Mouse (Mus musculus): Measurements from ENCODE around the gene Vps9d1. TPM values are rescaled to one million over a fixed set of nuclear protein-coding genes. Genes with fewer than 3 reads are reported as not detected.
"Not testable (repeated sequence)": the region's sequence is repeated elsewhere in the genome, so short reads cannot be mapped to it uniquely, and the experiment has no call there.

Gene Vps9d1
- polyA plus RNA-seq (2015; fragmentation: Nextera tagmentation; extraction: Ambion mirVana): 18.1 and 18.5 TPM in 2 replicates

- under 1% methylated on average over 79 of the region's 99 CpGs for WGBS
- peak within 1 kb of the TSS; percentile 88 for H3K4me3 ChIP-seq
- H3K4me1 ChIP-seq: peaks cover 27% of the 10 kb centered on the region
- peaks cover 64% of the 10 kb centered on the region for H3K36me3 ChIP-seq
- ATAC-seq (ENCODE audit: extremely low read depth, insufficient number of reproducible peaks, low FRiP score, low TSS enrichment): peak; percentile 88
- peak within 1 kb of the TSS; percentile 96 for H3K4me2 ChIP-seq
- no peaks in the 10 kb centered on the region for H3K27me3 ChIP-seq (replicated peaks)
- H3K9me3 ChIP-seq: no peaks in the 10 kb centered on the region
- H3K9ac ChIP-seq: peak within 1 kb of the TSS; percentile 98
- H3K27ac ChIP-seq (replicated peaks): peak within 1 kb of the TSS; percentile 90
Observed at GRCm38 (mm10) chr8:123254099-123254885, at the start of gene Vps9d1, which contains the start of gene Zfp276. Gene Vps9d1 (minus strand): TSS chr8:123254348. Gene Zfp276 (plus strand): TSS chr8:123254195.

- 88% methylated on average over 11 of the region's 11 CpGs for WGBS
- H3K4me3 ChIP-seq: no peak overlapping the region
- H3K27ac ChIP-seq (replicated peaks): no peak overlapping the region
- no peaks in the 10 kb centered on the region for H3K27me3 ChIP-seq (replicated peaks)
- no peaks in the 10 kb centered on the region for H3K4me1 ChIP-seq
- no peaks in the 10 kb centered on the region for H3K9me3 ChIP-seq
- H3K4me2 ChIP-seq: no peak overlapping the region
- ATAC-seq (ENCODE audit: extremely low read depth, insufficient number of reproducible peaks, low FRiP score, low TSS enrichment): no peak
- H3K36me3 ChIP-seq: peaks cover 73% of the 10 kb centered on the region
- H3K9ac ChIP-seq: no peak overlapping the region
Observed at GRCm38 (mm10) chr8:123298301-123298700, 44.2 kb upstream of the Vps9d1 start.

- H3K4me1 ChIP-seq: peaks cover 8% of the 10 kb centered on the region; the same call in 1 of the 2 replicates
- peaks cover 77% of the 10 kb centered on the region for H3K36me3 ChIP-seq
- no peak for ATAC-seq (ENCODE audit: extremely low read depth, insufficient number of reproducible peaks, low FRiP score, low TSS enrichment)
- WGBS: 74% methylated on average over 2 of the region's 2 CpGs
- H3K4me2 ChIP-seq: no peak overlapping the region
- H3K27ac ChIP-seq (replicated peaks): no peak overlapping the region
- no peaks in the 10 kb centered on the region for H3K27me3 ChIP-seq (replicated peaks)
- H3K9ac ChIP-seq: no peak overlapping the region
- no peak overlapping the region for H3K4me3 ChIP-seq
- no peaks in the 10 kb centered on the region for H3K9me3 ChIP-seq
Observed at GRCm38 (mm10) chr8:123292785-123293184, 38.6 kb upstream of the Vps9d1 start.

GRCm38 (mm10) chr8:123292281-123292680 is 38.1 kb upstream of the Vps9d1 start:
- Histone ChIP-seq H3K36me3 (peaks cover 77% of the 10 kb centered on the region), H3K9ac (no peak overlapping the region), H3K9me3 (no peaks in the 10 kb centered on the region), H3K27ac (replicated peaks) (no peak overlapping the region), H3K4me1 (peaks cover 8% of the 10 kb centered on the region; the same call in 1 of the 2 replicates), H3K4me3 (no peak overlapping the region), H3K27me3 (replicated peaks) (no peaks in the 10 kb centered on the region), H3K4me2 (no peak overlapping the region)
- WGBS: 87% methylated on average over 3 of the region's 3 CpGs
- no peak for ATAC-seq (ENCODE audit: extremely low read depth, insufficient number of reproducible peaks, low FRiP score, low TSS enrichment)

GRCm38 (mm10) chr8:123291716-123292115 is 37.6 kb upstream of the Vps9d1 start:
- peaks cover 77% of the 10 kb centered on the region for H3K36me3 ChIP-seq
- H3K27ac ChIP-seq (replicated peaks): no peak overlapping the region
- WGBS: 46% methylated on average over 8 of the region's 8 CpGs

GRCm38 (mm10) chr8:123290679-123291078 is 36.5 kb upstream of the Vps9d1 start:
- Histone ChIP-seq H3K36me3 (peaks cover 75% of the 10 kb centered on the region), H3K4me3 (no peak overlapping the region), H3K4me1 (peaks cover 8% of the 10 kb centered on the region; the same call in 1 of the 2 replicates)

More at GRCm38 (mm10) chr8:123291716-123292115, 37.6 kb upstream of the Vps9d1 start:
- Histone ChIP-seq H3K27me3 (replicated peaks) (no peaks in the 10 kb centered on the region), H3K4me1 (peaks cover 8% of the 10 kb centered on the region; the same call in 1 of the 2 replicates), H3K9ac (no peak overlapping the region), H3K9me3 (no peaks in the 10 kb centered on the region), H3K4me3 (no peak overlapping the region), H3K4me2 (no peak overlapping the region)
- ATAC-seq (ENCODE audit: extremely low read depth, insufficient number of reproducible peaks, low FRiP score, low TSS enrichment): no peak

GRCm38 (mm10) chr8:123290166-123290565 is 36.0 kb upstream of the Vps9d1 start:
- no peak overlapping the region for H3K4me2 ChIP-seq
- H3K9me3 ChIP-seq: no peaks in the 10 kb centered on the region
- no peak overlapping the region for H3K27ac ChIP-seq (replicated peaks)
- H3K27me3 ChIP-seq (replicated peaks): no peaks in the 10 kb centered on the region
- ATAC-seq (ENCODE audit: extremely low read depth, insufficient number of reproducible peaks, low FRiP score, low TSS enrichment): no peak
- H3K4me1 ChIP-seq: peaks cover 8% of the 10 kb centered on the region; the same call in 1 of the 2 replicates
- 70% methylated on average over 4 of the region's 4 CpGs for whole genome bisulfite sequencing
- H3K36me3 ChIP-seq: peaks cover 72% of the 10 kb centered on the region
- H3K4me3 ChIP-seq: no peak overlapping the region
- H3K9ac ChIP-seq: no peak overlapping the region

More at GRCm38 (mm10) chr8:123290679-123291078, 36.5 kb upstream of the Vps9d1 start:
- H3K9me3 ChIP-seq: no peaks in the 10 kb centered on the region
- no peaks in the 10 kb centered on the region for H3K27me3 ChIP-seq (replicated peaks)
- ATAC-seq (ENCODE audit: extremely low read depth, insufficient number of reproducible peaks, low FRiP score, low TSS enrichment): no peak
- no peak overlapping the region for H3K9ac ChIP-seq
- H3K4me2 ChIP-seq: no peak overlapping the region
- WGBS: 88% methylated on average over 8 of the region's 8 CpGs
- no peak overlapping the region for H3K27ac ChIP-seq (replicated peaks)

- WGBS: 90% methylated on average over 17 of the region's 17 CpGs
- Histone ChIP-seq H3K36me3 (peaks cover 53% of the 10 kb centered on the region), H3K9me3 (no peaks in the 10 kb centered on the region), H3K4me1 (peaks cover 19% of the 10 kb centered on the region), H3K27me3 (replicated peaks) (no peaks in the 10 kb centered on the region), H3K4me2 (no peak overlapping the region), H3K4me3 (no peak overlapping the region), H3K9ac (no peak overlapping the region), H3K27ac (replicated peaks) (no peak overlapping the region)
- ATAC-seq (ENCODE audit: extremely low read depth, insufficient number of reproducible peaks, low FRiP score, low TSS enrichment): no peak
Observed at GRCm38 (mm10) chr8:123287362-123287761, 33.2 kb upstream of the Vps9d1 start.

- H3K9me3 ChIP-seq: no peaks in the 10 kb centered on the region
- peaks cover 62% of the 10 kb centered on the region for H3K36me3 ChIP-seq
- no peak overlapping the region for H3K4me2 ChIP-seq
- no peak overlapping the region for H3K4me3 ChIP-seq
- no peak overlapping the region for H3K27ac ChIP-seq (replicated peaks)
- 50% methylated on average over 5 of the region's 5 CpGs for WGBS
- H3K9ac ChIP-seq: no peak overlapping the region
- ATAC-seq (ENCODE audit: extremely low read depth, insufficient number of reproducible peaks, low FRiP score, low TSS enrichment): no peak
- H3K27me3 ChIP-seq (replicated peaks): no peaks in the 10 kb centered on the region
- peaks cover 11% of the 10 kb centered on the region for H3K4me1 ChIP-seq
Observed at GRCm38 (mm10) chr8:123284493-123284892, 30.3 kb upstream of the Vps9d1 start.

GRCm38 (mm10) chr8:123283991-123284390 is 29.8 kb upstream of the Vps9d1 start:
- Histone ChIP-seq H3K4me3 (no peak overlapping the region), H3K27me3 (replicated peaks) (no peaks in the 10 kb centered on the region), H3K4me2 (no peak overlapping the region), H3K9me3 (no peaks in the 10 kb centered on the region), H3K4me1 (peaks cover 11% of the 10 kb centered on the region), H3K27ac (replicated peaks) (no peak overlapping the region), H3K36me3 (peaks cover 57% of the 10 kb centered on the region), H3K9ac (no peak overlapping the region)
- ATAC-seq (ENCODE audit: extremely low read depth, insufficient number of reproducible peaks, low FRiP score, low TSS enrichment): no peak
- 77% methylated on average over 7 of the region's 7 CpGs for WGBS

GRCm38 (mm10) chr8:123282994-123283393 is 28.8 kb upstream of the Vps9d1 start:
- not testable (repeated sequence) for H3K4me2 ChIP-seq; H3K27ac ChIP-seq (replicated peaks); H3K9ac ChIP-seq; ATAC-seq (ENCODE audit: extremely low read depth, insufficient number of reproducible peaks, low FRiP score, low TSS enrichment); H3K27me3 ChIP-seq (replicated peaks); H3K4me3 ChIP-seq; H3K9me3 ChIP-seq
- Histone ChIP-seq H3K4me1 (peaks cover 11% of the 10 kb centered on the region), H3K36me3 (peaks cover 48% of the 10 kb centered on the region)
- WGBS: 90% methylated on average over 5 of the region's 6 CpGs

All from heart, embryonic 13.5 days (tissue).